Mouse (Mus musculus): ENCODE measurements around the gene Anapc2. TPM values are rescaled to one million over a fixed set of nuclear protein-coding genes. Genes with fewer than 3 reads are reported as not detected.

Gene Anapc2
- total and polyA plus RNA-seq, 2 experiments from 2014 or later, result 41.0 to 48.6 TPM

GRCm38 (mm10) chr2:25331470-25331869 lies 59.2 kb downstream of the Anapc2 start:
- H3K4me1 ChIP-seq (ENCODE audit: control insufficient read depth, insufficient read depth), result peaks cover 17% of the 10 kb centered on the region
- H3K4me3 ChIP-seq (ENCODE audit: low read depth, low read length), result peak overlapping the region; percentile 68
- peak overlapping the region; percentile 88 for H3K4me2 ChIP-seq (ENCODE audit: low read depth, low read length)
- peaks cover 27% of the 10 kb centered on the region for H3K36me3 ChIP-seq (replicated peaks; ENCODE audit: control insufficient read depth, insufficient read depth, low read length)
- no peak overlapping the region for H3K27ac ChIP-seq (ENCODE audit: low read depth)
- H3K9ac ChIP-seq (replicated peaks; ENCODE audit: low read depth, low read length), result peak overlapping the region; percentile 91; the same call in 1 of the 2 replicates
- 0 out of 2 replicates have a peak, but pooled peaks have one; percentile 3 for TF ChIP-seq CTCF (IDR thresholded peaks at IDR 0.05; ENCODE audit: low read depth)
- no peak for TF ChIP-seq EP300 (IDR thresholded peaks at IDR 0.05; ENCODE audit: low read depth)
- no peaks in the 10 kb centered on the region for H3K9me3 ChIP-seq (replicated peaks; ENCODE audit: control insufficient read depth, low read length)
- 51% methylated on average over 9 of the region's 9 CpGs for WGBS
- H3K27me3 ChIP-seq (ENCODE audit: control insufficient read depth, insufficient read depth, low read length), result no peaks in the 10 kb centered on the region
- no peak for DNase-seq (ENCODE audit: low spot score)
- ATAC-seq (ENCODE audit: insufficient read depth, low read depth), result no peak

- WGBS, result under 1% methylated on average over 76 of the region's 78 CpGs
Observed at GRCm38 (mm10) chr2:25332286-25333160, 60.2 kb downstream of the Anapc2 start, which contains the start of gene Man1b1. TSS of gene Man1b1 (plus strand) at chr2:25332338.

GRCm38 (mm10) chr2:25333569-25333968 lies 61.3 kb downstream of the Anapc2 start:
- peaks cover 48% of the 10 kb centered on the region for H3K36me3 ChIP-seq (replicated peaks; ENCODE audit: control insufficient read depth, insufficient read depth, low read length)
- H3K9ac ChIP-seq (replicated peaks; ENCODE audit: low read depth, low read length), result peak overlapping the region; percentile 91

More at GRCm38 (mm10) chr2:25332286-25333160, 60.2 kb downstream of the Anapc2 start, which contains the start of gene Man1b1:
- peak; percentile 99 for ATAC-seq (ENCODE audit: insufficient read depth, low read depth)
- Histone ChIP-seq H3K27ac (ENCODE audit: low read depth) (peak within 1 kb of the TSS; percentile 91), H3K9ac (replicated peaks; ENCODE audit: low read depth, low read length) (peak within 1 kb of the TSS; percentile 91), H3K36me3 (replicated peaks; ENCODE audit: control insufficient read depth, insufficient read depth, low read length) (peaks cover 38% of the 10 kb centered on the region), H3K4me2 (ENCODE audit: low read depth, low read length) (peak within 1 kb of the TSS; percentile 88), H3K27me3 (ENCODE audit: control insufficient read depth, insufficient read depth, low read length) (no peaks in the 10 kb centered on the region), H3K4me1 (ENCODE audit: control insufficient read depth, insufficient read depth) (peaks cover 17% of the 10 kb centered on the region), H3K9me3 (replicated peaks; ENCODE audit: control insufficient read depth, low read length) (no peaks in the 10 kb centered on the region), H3K4me3 (ENCODE audit: low read depth, low read length) (peak within 1 kb of the TSS; percentile 68)
- peak; percentile 99 for DNase-seq (ENCODE audit: low spot score)
- TF ChIP-seq EP300 (IDR thresholded peaks at IDR 0.05; ENCODE audit: low read depth) (0 out of 2 replicates have a peak, but pooled peaks have one; percentile 44), CTCF (IDR thresholded peaks at IDR 0.05; ENCODE audit: low read depth) (peak; percentile 36)

More at GRCm38 (mm10) chr2:25333569-25333968, 61.3 kb downstream of the Anapc2 start:
- Histone ChIP-seq H3K27ac (ENCODE audit: low read depth) (no peak overlapping the region), H3K27me3 (ENCODE audit: control insufficient read depth, insufficient read depth, low read length) (no peaks in the 10 kb centered on the region), H3K4me3 (ENCODE audit: low read depth, low read length) (peak overlapping the region; percentile 68), H3K4me2 (ENCODE audit: low read depth, low read length) (peak overlapping the region; percentile 80), H3K9me3 (replicated peaks; ENCODE audit: control insufficient read depth, low read length) (no peaks in the 10 kb centered on the region), H3K4me1 (ENCODE audit: control insufficient read depth, insufficient read depth) (peaks cover 17% of the 10 kb centered on the region)
- 69% methylated on average over 2 of the region's 2 CpGs for WGBS
- DNase-seq (ENCODE audit: low spot score) (no peak), ATAC-seq (ENCODE audit: insufficient read depth, low read depth) (no peak)
- TF ChIP-seq EP300 (IDR thresholded peaks at IDR 0.05; ENCODE audit: low read depth) (no peak), CTCF (IDR thresholded peaks at IDR 0.05; ENCODE audit: low read depth) (no peak)

Other genes with a start within 250 kb of the Anapc2 start
Only the 30 nearest of the 34 such genes appear.
- gene Entpd8, start 192.2 kb upstream of the Anapc2 start, total RNA-seq (2014; rRNA removed; ENCODE audit: low replicate concordance), result not detected in 2 replicates
- gene Entpd8, start 192.2 kb upstream of the Anapc2 start, polyA plus RNA-seq (2015; fragmentation: Nextera tagmentation; extraction: Ambion mirVana), result not detected in 2 replicates
- gene Noxa1, start 177.3 kb upstream of the Anapc2 start, total RNA-seq (2014; rRNA removed; ENCODE audit: low replicate concordance), result not detected in 2 replicates
- gene Noxa1, start 177.3 kb upstream of the Anapc2 start, polyA plus RNA-seq (2015; fragmentation: Nextera tagmentation; extraction: Ambion mirVana), result not detected in 2 replicates
- gene Nrarp, start 91.7 kb upstream of the Anapc2 start, total RNA-seq (2014; rRNA removed; ENCODE audit: low replicate concordance), result 34.1 and 38.1 TPM in 2 replicates
- gene Nrarp, start 91.7 kb upstream of the Anapc2 start, polyA plus RNA-seq (2015; fragmentation: Nextera tagmentation; extraction: Ambion mirVana), result 8.8 and 9.6 TPM in 2 replicates
- gene Tor4a, start 75.6 kb upstream of the Anapc2 start, total RNA-seq (2014; rRNA removed; ENCODE audit: low replicate concordance), result 4.9 and 8.6 TPM in 2 replicates
- 4.4 and 5.2 TPM in 2 replicates for gene Tor4a, start 75.6 kb upstream of the Anapc2 start, polyA plus RNA-seq (2015; fragmentation: Nextera tagmentation; extraction: Ambion mirVana)
- 49.0 and 63.7 TPM in 2 replicates for gene Nelfb, start 61.0 kb upstream of the Anapc2 start, total RNA-seq (2014; rRNA removed; ENCODE audit: low replicate concordance)
- gene Nelfb, start 61.0 kb upstream of the Anapc2 start, polyA plus RNA-seq (2015; fragmentation: Nextera tagmentation; extraction: Ambion mirVana), result 38.4 and 41.9 TPM in 2 replicates
- gene Stpg3, start 57.8 kb upstream of the Anapc2 start, total RNA-seq (2014; rRNA removed; ENCODE audit: low replicate concordance), result not detected in 2 replicates
- not detected in 2 replicates for gene Stpg3, start 57.8 kb upstream of the Anapc2 start, polyA plus RNA-seq (2015; fragmentation: Nextera tagmentation; extraction: Ambion mirVana)
- gene Fam166a, start 53.7 kb upstream of the Anapc2 start, total RNA-seq (2014; rRNA removed; ENCODE audit: low replicate concordance), result not detected in 2 replicates
- 0.33 TPM in 1 of 2 replicates, not detected in the other for gene Fam166a, start 53.7 kb upstream of the Anapc2 start, polyA plus RNA-seq (2015; fragmentation: Nextera tagmentation; extraction: Ambion mirVana)
- gene Tubb4b, start 47.8 kb upstream of the Anapc2 start, total RNA-seq (2014; rRNA removed; ENCODE audit: low replicate concordance), result 665 and 888 TPM in 2 replicates
- gene Tubb4b, start 47.8 kb upstream of the Anapc2 start, polyA plus RNA-seq (2015; fragmentation: Nextera tagmentation; extraction: Ambion mirVana), result 217 and 244 TPM in 2 replicates
- not detected in 2 replicates for gene Slc34a3, start 38.1 kb upstream of the Anapc2 start, total RNA-seq (2014; rRNA removed; ENCODE audit: low replicate concordance)
- gene Slc34a3, start 38.1 kb upstream of the Anapc2 start, polyA plus RNA-seq (2015; fragmentation: Nextera tagmentation; extraction: Ambion mirVana), result not detected in 2 replicates
- gene Rnf224, start 35.7 kb upstream of the Anapc2 start, total RNA-seq (2014; rRNA removed; ENCODE audit: low replicate concordance), result not detected in 2 replicates
- gene Rnf224, start 35.7 kb upstream of the Anapc2 start, polyA plus RNA-seq (2015; fragmentation: Nextera tagmentation; extraction: Ambion mirVana), result not detected in 2 replicates
- gene Rnf208, start 30.2 kb upstream of the Anapc2 start, total RNA-seq (2014; rRNA removed; ENCODE audit: low replicate concordance), result 2.4 and 4.1 TPM in 2 replicates
- gene Rnf208, start 30.2 kb upstream of the Anapc2 start, polyA plus RNA-seq (2015; fragmentation: Nextera tagmentation; extraction: Ambion mirVana), result 0.92 and 1.1 TPM in 2 replicates
- not detected in 2 replicates for gene Cysrt1, start 30.0 kb upstream of the Anapc2 start, total RNA-seq (2014; rRNA removed; ENCODE audit: low replicate concordance)
- not detected in 2 replicates for gene Cysrt1, start 30.0 kb upstream of the Anapc2 start, polyA plus RNA-seq (2015; fragmentation: Nextera tagmentation; extraction: Ambion mirVana)
- gene AL732309.1, start 25.6 kb upstream of the Anapc2 start, total RNA-seq (2014; rRNA removed; ENCODE audit: low replicate concordance), result 4.8 and 6.9 TPM in 2 replicates
- gene AL732309.1, start 25.6 kb upstream of the Anapc2 start, polyA plus RNA-seq (2015; fragmentation: Nextera tagmentation; extraction: Ambion mirVana), result 0.97 and 1.6 TPM in 2 replicates
- 35.3 and 42.0 TPM in 2 replicates for gene Tmem203, start 17.0 kb upstream of the Anapc2 start, total RNA-seq (2014; rRNA removed; ENCODE audit: low replicate concordance)
- 25.6 and 26.5 TPM in 2 replicates for gene Tmem203, start 17.0 kb upstream of the Anapc2 start, polyA plus RNA-seq (2015; fragmentation: Nextera tagmentation; extraction: Ambion mirVana)
- gene Tprn, start 9.9 kb upstream of the Anapc2 start, total RNA-seq (2014; rRNA removed; ENCODE audit: low replicate concordance), result 5.2 and 5.4 TPM in 2 replicates
- gene Tprn, start 9.9 kb upstream of the Anapc2 start, polyA plus RNA-seq (2015; fragmentation: Nextera tagmentation; extraction: Ambion mirVana), result 3.6 and 3.7 TPM in 2 replicates
- 58.9 and 110 TPM in 2 replicates for gene Ssna1, start within 50 bp of the Anapc2 start, total RNA-seq (2014; rRNA removed; ENCODE audit: low replicate concordance)
- gene Ssna1, start within 50 bp of the Anapc2 start, polyA plus RNA-seq (2015; fragmentation: Nextera tagmentation; extraction: Ambion mirVana), result 111 and 117 TPM in 2 replicates
- not detected in 2 replicates for gene Tmem210, start 15.7 kb downstream of the Anapc2 start, total RNA-seq (2014; rRNA removed; ENCODE audit: low replicate concordance)
- gene Tmem210, start 15.7 kb downstream of the Anapc2 start, polyA plus RNA-seq (2015; fragmentation: Nextera tagmentation; extraction: Ambion mirVana), result not detected in 2 replicates
- gene Lrrc26, start 17.4 kb downstream of the Anapc2 start, total RNA-seq (2014; rRNA removed; ENCODE audit: low replicate concordance), result not detected in 2 replicates
- 1.2 TPM in 1 of 2 replicates, not detected in the other for gene Lrrc26, start 17.4 kb downstream of the Anapc2 start, polyA plus RNA-seq (2015; fragmentation: Nextera tagmentation; extraction: Ambion mirVana)
- gene Grin1, start 46.7 kb downstream of the Anapc2 start, total RNA-seq (2014; rRNA removed; ENCODE audit: low replicate concordance), result 0.46 TPM in 1 of 2 replicates, not detected in the other
- not detected in 2 replicates for gene Grin1, start 46.7 kb downstream of the Anapc2 start, polyA plus RNA-seq (2015; fragmentation: Nextera tagmentation; extraction: Ambion mirVana)
- 20.1 and 41.2 TPM in 2 replicates for gene Man1b1, start 59.9 kb downstream of the Anapc2 start, total RNA-seq (2014; rRNA removed; ENCODE audit: low replicate concordance)
- 18.8 and 19.5 TPM in 2 replicates for gene Man1b1, start 59.9 kb downstream of the Anapc2 start, polyA plus RNA-seq (2015; fragmentation: Nextera tagmentation; extraction: Ambion mirVana)
- gene Dpp7, start 83.9 kb downstream of the Anapc2 start, total RNA-seq (2014; rRNA removed; ENCODE audit: low replicate concordance), result 9.0 and 13.2 TPM in 2 replicates
- 4.3 and 4.6 TPM in 2 replicates for gene Dpp7, start 83.9 kb downstream of the Anapc2 start, polyA plus RNA-seq (2015; fragmentation: Nextera tagmentation; extraction: Ambion mirVana)
- gene Uap1l1, start 93.2 kb downstream of the Anapc2 start, total RNA-seq (2014; rRNA removed; ENCODE audit: low replicate concordance), result 1.3 and 10.9 TPM in 2 replicates
- 13.0 and 14.3 TPM in 2 replicates for gene Uap1l1, start 93.2 kb downstream of the Anapc2 start, polyA plus RNA-seq (2015; fragmentation: Nextera tagmentation; extraction: Ambion mirVana)
- 14.0 and 26.1 TPM in 2 replicates for gene Sapcd2, start 99.8 kb downstream of the Anapc2 start, total RNA-seq (2014; rRNA removed; ENCODE audit: low replicate concordance)
- gene Sapcd2, start 99.8 kb downstream of the Anapc2 start, polyA plus RNA-seq (2015; fragmentation: Nextera tagmentation; extraction: Ambion mirVana), result 5.6 and 6.4 TPM in 2 replicates
- 7.9 and 44.8 TPM in 2 replicates for gene Entpd2, start 123.4 kb downstream of the Anapc2 start, total RNA-seq (2014; rRNA removed; ENCODE audit: low replicate concordance)
- gene Entpd2, start 123.4 kb downstream of the Anapc2 start, polyA plus RNA-seq (2015; fragmentation: Nextera tagmentation; extraction: Ambion mirVana), result 3.5 and 4.2 TPM in 2 replicates
- 43.0 and 49.7 TPM in 2 replicates for gene Npdc1, start 126.9 kb downstream of the Anapc2 start, total RNA-seq (2014; rRNA removed; ENCODE audit: low replicate concordance)
- 21.0 and 24.5 TPM in 2 replicates for gene Npdc1, start 126.9 kb downstream of the Anapc2 start, polyA plus RNA-seq (2015; fragmentation: Nextera tagmentation; extraction: Ambion mirVana)
- not detected in 2 replicates for gene Fut7, start 150.8 kb downstream of the Anapc2 start, total RNA-seq (2014; rRNA removed; ENCODE audit: low replicate concordance)
- not detected in 2 replicates for gene Fut7, start 150.8 kb downstream of the Anapc2 start, polyA plus RNA-seq (2015; fragmentation: Nextera tagmentation; extraction: Ambion mirVana)
- gene Abca2, start 156.2 kb downstream of the Anapc2 start, total RNA-seq (2014; rRNA removed; ENCODE audit: low replicate concordance), result 27.6 and 32.0 TPM in 2 replicates
- 2.4 and 3.6 TPM in 2 replicates for gene Abca2, start 156.2 kb downstream of the Anapc2 start, polyA plus RNA-seq (2015; fragmentation: Nextera tagmentation; extraction: Ambion mirVana)
- gene Clic3, start 184.4 kb downstream of the Anapc2 start, total RNA-seq (2014; rRNA removed; ENCODE audit: low replicate concordance), result 2.4 and 4.5 TPM in 2 replicates
- gene Clic3, start 184.4 kb downstream of the Anapc2 start, polyA plus RNA-seq (2015; fragmentation: Nextera tagmentation; extraction: Ambion mirVana), result 6.5 and 7.4 TPM in 2 replicates
- gene Paxx, start 188.6 kb downstream of the Anapc2 start, total RNA-seq (2014; rRNA removed; ENCODE audit: low replicate concordance), result 71.9 and 90.7 TPM in 2 replicates
- 42.7 and 45.5 TPM in 2 replicates for gene Paxx, start 188.6 kb downstream of the Anapc2 start, polyA plus RNA-seq (2015; fragmentation: Nextera tagmentation; extraction: Ambion mirVana)
- 708 and 711 TPM in 2 replicates for gene Ptgds, start 197.6 kb downstream of the Anapc2 start, total RNA-seq (2014; rRNA removed; ENCODE audit: low replicate concordance)
- gene Ptgds, start 197.6 kb downstream of the Anapc2 start, polyA plus RNA-seq (2015; fragmentation: Nextera tagmentation; extraction: Ambion mirVana), result 356 and 359 TPM in 2 replicates